Mouse (Mus musculus): ENCODE measurements around the gene Crtc3.

GRCm38 (mm10) chr7:80654393-80654792, 34.3 kb downstream of the Crtc3 start:
- TF ChIP-seq CTCF (IDR thresholded peaks at IDR 0.05; ENCODE audit: low read depth, low read length) (no peak), POLR2A (IDR thresholded peaks at IDR 0.05; ENCODE audit: extremely low read depth, insufficient read depth, low read length) (no peak)

All from liver, adult 2 months (tissue).